Mouse (Mus musculus) CH12.LX (cell line): ENCODE measurements at regions not wholly inside any gene's neighbourhood (a gene's known extent, or its start where the extent isn't known, plus 50 kb on each side); places are given as distances from the start of the nearest gene placed in this dataset.

Experiments used
- DNase-seq: peaks from one replicate; pipeline ENCODE4 v3.0.0-alpha.2; 2013; ENCODE audit errors: extremely low read depth
- H3K27ac ChIP-seq: 2 replicates; pipeline ENCODE4 v1.5.1; 2012; ENCODE audit warnings: low read depth, mild to moderate bottlenecking, control low read depth, moderate library complexity; ENCODE audit not compliant: insufficient read depth
- H3K27me3 ChIP-seq: replicated peaks from 2 replicates; pipeline ENCODE3; 2012; ENCODE audit warnings: inconsistent platforms
- H3K36me3 ChIP-seq, 2 experiments: replicated peaks in 1 of 2; 2 replicates each; pipeline versions ENCODE3 to v1.6.1; 2012; ENCODE audit warnings: inconsistent platforms in 1 of 2, low read length in 1 of 2, mild to moderate bottlenecking in 1 of 2, mixed read lengths in 1 of 2, moderate library complexity in 1 of 2; ENCODE audit not compliant: control insufficient read depth in 1 of 2, insufficient read depth in 1 of 2
- H3K4me1 ChIP-seq, 2 experiments: 2 replicates each; pipeline ENCODE4 v1.6.1; 2012; ENCODE audit warnings: inconsistent platforms in 1 of 2, moderate library complexity in 1 of 2; ENCODE audit not compliant: insufficient read depth in 2 of 2, control insufficient read depth in 1 of 2
- H3K4me2 ChIP-seq: 2 replicates; pipeline ENCODE4 v1.6.1; 2012; ENCODE audit warnings: low read depth, mild to moderate bottlenecking, control low read depth; ENCODE audit not compliant: poor library complexity, insufficient read depth, severe bottlenecking
- H3K4me3 ChIP-seq, 3 experiments: fragments of 150-350 bp in 1 of 3; sonication (generic) in 1 of 3; replicated peaks in 1 of 3; 2 replicates each; pipeline versions ENCODE3 to v1.5.1; 2011 to 2012; ENCODE audit warnings: low read depth in 2 of 3, low read length in 2 of 3, mild to moderate bottlenecking in 2 of 3, moderate library complexity in 2 of 3, control low read depth in 1 of 3, improper control_type of control experiment in 1 of 3, inconsistent platforms in 1 of 3, mixed read lengths in 1 of 3; ENCODE audit not compliant: poor library complexity in 1 of 3
- H3K79me2 ChIP-seq: replicated peaks from 2 replicates; pipeline ENCODE4 v1.6.1; 2012; ENCODE audit warnings: mild to moderate bottlenecking, moderate library complexity; ENCODE audit not compliant: control insufficient read depth, poor library complexity, insufficient read depth, severe bottlenecking; ENCODE audit errors: extremely low read depth
- H3K9ac ChIP-seq: 2 replicates; pipeline ENCODE4 v1.6.1; 2012; ENCODE audit warnings: low read depth, mild to moderate bottlenecking, control low read depth, moderate library complexity; ENCODE audit not compliant: insufficient read depth
- H3K9me3 ChIP-seq: replicated peaks from 2 replicates; pipeline ENCODE3; 2012; ENCODE audit warnings: low read length, inconsistent platforms, mixed read lengths
- CHD1 ChIP-seq: IDR thresholded peaks from 2 replicates; pipeline ENCODE4 v1.6.1; 2012; ENCODE audit warnings: low read depth, low read length, improper control_type of control experiment, inconsistent platforms
- CTCF ChIP-seq, 2 experiments: IDR thresholded peaks in 1 of 2; conservative IDR thresholded peaks in 1 of 2; 2 replicates each; pipeline ENCODE4 v1.5.1; 2011 to 2012; ENCODE audit warnings: low read depth in 2 of 2, low read length in 2 of 2, improper control_type of control experiment in 1 of 2, inconsistent platforms in 1 of 2, mild to moderate bottlenecking in 1 of 2, moderate library complexity in 1 of 2
- EP300 ChIP-seq: IDR thresholded peaks from 2 replicates; pipeline ENCODE4 v1.6.1; 2011; ENCODE audit warnings: low read length, improper control_type of control experiment
- ETS1 ChIP-seq: conservative IDR thresholded peaks from 2 replicates; pipeline ENCODE4 v1.6.1; 2012; ENCODE audit warnings: low read depth, mild to moderate bottlenecking, inconsistent platforms, low read length, improper control_type of control experiment, moderate library complexity
- HCFC1 ChIP-seq: IDR thresholded peaks from 2 replicates; pipeline ENCODE4 v1.6.1; 2012; ENCODE audit warnings: low read depth, mild to moderate bottlenecking, inconsistent platforms, low read length, improper control_type of control experiment
- IRF4 ChIP-seq: IDR thresholded peaks from 2 replicates; pipeline ENCODE4 v1.6.1; 2014; ENCODE audit warnings: low read depth, mild to moderate bottlenecking, inconsistent platforms, low read length, improper control_type of control experiment
- JUN ChIP-seq: IDR thresholded peaks from 2 replicates; pipeline ENCODE4 v1.6.1; 2011; ENCODE audit warnings: low read depth, mild to moderate bottlenecking, low read length, improper control_type of control experiment, moderate library complexity; ENCODE audit not compliant: insufficient read depth
- JUND ChIP-seq: conservative IDR thresholded peaks from 2 replicates; pipeline ENCODE4 v1.6.1; 2011; ENCODE audit warnings: low read depth, low read length, improper control_type of control experiment
- KAT2A ChIP-seq: IDR thresholded peaks from 2 replicates; pipeline ENCODE4 v1.6.1; 2012; ENCODE audit warnings: low read length, improper control_type of control experiment, inconsistent platforms; ENCODE audit not compliant: insufficient replicate concordance
- MAFK ChIP-seq: IDR thresholded peaks from 2 replicates; pipeline ENCODE4 v1.6.1; 2011; ENCODE audit warnings: low read length, improper control_type of control experiment; ENCODE audit not compliant: insufficient replicate concordance
- MAX ChIP-seq: IDR thresholded peaks from 2 replicates; pipeline ENCODE4 v1.6.1; 2011; ENCODE audit warnings: low read length, improper control_type of control experiment
- MAZ ChIP-seq: IDR thresholded peaks from 2 replicates; pipeline ENCODE4 v1.6.1; 2012; ENCODE audit warnings: low read depth, mild to moderate bottlenecking, inconsistent platforms, low read length, improper control_type of control experiment, moderate library complexity
- MEF2A ChIP-seq: IDR thresholded peaks from 2 replicates; pipeline ENCODE4 v1.6.1; 2014; ENCODE audit warnings: low read depth, mild to moderate bottlenecking, inconsistent platforms, low read length, improper control_type of control experiment, borderline replicate concordance
- MXI1 ChIP-seq: IDR thresholded peaks from 2 replicates; pipeline ENCODE4 v1.6.1; 2011; ENCODE audit warnings: mild to moderate bottlenecking, low read depth, low read length, improper control_type of control experiment
- MYC ChIP-seq: IDR thresholded peaks from 2 replicates; pipeline ENCODE4 v1.6.1; 2011; ENCODE audit warnings: low read depth, mild to moderate bottlenecking, improper control_type of control experiment, low read length
- NELFE ChIP-seq: IDR thresholded peaks from 2 replicates; pipeline ENCODE4 v1.6.1; 2011; ENCODE audit warnings: low read depth, low read length, improper control_type of control experiment
- PAX5 ChIP-seq: IDR thresholded peaks from 2 replicates; pipeline ENCODE4 v1.6.1; 2012; ENCODE audit warnings: low read length, inconsistent platforms, mixed read lengths
- RAD21 ChIP-seq: IDR thresholded peaks from 2 replicates; pipeline ENCODE4 v1.6.1; 2011; ENCODE audit warnings: low read depth, mild to moderate bottlenecking, low read length, improper control_type of control experiment, moderate library complexity
- SIN3A ChIP-seq: IDR thresholded peaks from 2 replicates; pipeline ENCODE4 v1.6.1; 2012; ENCODE audit warnings: low read length, improper control_type of control experiment, inconsistent platforms
- UBTF ChIP-seq: IDR thresholded peaks from 2 replicates; pipeline ENCODE4 v1.6.1; 2012; ENCODE audit warnings: low read depth, mild to moderate bottlenecking, inconsistent platforms, low read length, improper control_type of control experiment, moderate library complexity
- USF1 ChIP-seq: IDR thresholded peaks from 2 replicates; pipeline ENCODE4 v1.6.1; 2014; ENCODE audit warnings: low read depth, mild to moderate bottlenecking, inconsistent platforms, low read length, improper control_type of control experiment
- USF2 ChIP-seq: conservative IDR thresholded peaks from 2 replicates; pipeline ENCODE4 v1.6.1; 2011; ENCODE audit warnings: low read depth, low read length, improper control_type of control experiment
- ZKSCAN1 ChIP-seq: IDR thresholded peaks from 2 replicates; pipeline ENCODE4 v1.6.1; 2012; ENCODE audit warnings: low read depth, inconsistent platforms, low read length, improper control_type of control experiment, borderline replicate concordance
- dilution Hi-C: fragments of 300-500 bp; cut with MboI; formaldehyde crosslinking; loops from 2 replicates; pipeline ENCODE4 v1.14.3; 2020; ENCODE audit warnings: low sequenced_read_pairs; ENCODE audit not compliant: extremely low pct_unique_long_range_greater_than_20kb, extremely low pct_ligation_motif_present
- in situ Hi-C: fragments of 300-500 bp; cut with MboI; formaldehyde crosslinking; loops from 3 replicates; pipeline ENCODE4 v1.14.3; 2019; ENCODE audit warnings: low sequenced_read_pairs, low pct_ligation_motif_present, low pct_unique_long_range_greater_than_20kb, mixed read lengths

GRCm38 (mm10) chr7:68925640-68926039 is 176.6 kb upstream of the Arrdc4 start:
- Histone ChIP-seq H3K36me3 (no peaks in the 10 kb centered on the region), H3K27me3 (no peaks in the 10 kb centered on the region), H3K4me2 (no peak overlapping the region), H3K79me2 (no peaks in the 10 kb centered on the region), H3K4me1 (no peaks in the 10 kb centered on the region), H3K9me3 (peaks cover 64% of the 10 kb centered on the region), H3K27ac (no peak overlapping the region), H3K9ac (no peak overlapping the region), H3K4me3 (no peak overlapping the region)
- TF ChIP-seq MXI1 (no peak), JUN (no peak), ETS1 (no peak), USF1 (no peak), KAT2A (no peak)
- in situ Hi-C loops (no loop called here), dilution Hi-C loops (no loop called here)
- no peak for DNase-seq

- Histone ChIP-seq H3K4me2 (no peak overlapping the region), H3K4me3 (no peak overlapping the region), H3K9me3 (peaks cover 61% of the 10 kb centered on the region), H3K36me3 (no peaks in the 10 kb centered on the region), H3K9ac (no peak overlapping the region), H3K27me3 (no peaks in the 10 kb centered on the region), H3K79me2 (no peaks in the 10 kb centered on the region), H3K27ac (no peak overlapping the region), H3K4me1 (no peaks in the 10 kb centered on the region)
- no peak for DNase-seq
- TF ChIP-seq MAX (no peak), SIN3A (no peak), ZKSCAN1 (no peak), JUND (no peak), MAFK (no peak), USF2 (no peak)
- in situ Hi-C loops = no loop called here
- dilution Hi-C loops = no loop called here
Observed at GRCm38 (mm10) chr7:68918632-68919435, 169.8 kb upstream of the Arrdc4 start.

- dilution Hi-C loops = no loop called here
- H3K9me3 ChIP-seq = peaks cover 58% of the 10 kb centered on the region
- in situ Hi-C loops = no loop called here
- H3K4me3 ChIP-seq = no peak overlapping the region
- no peaks in the 10 kb centered on the region for H3K36me3 ChIP-seq
- DNase-seq = no peak
- no peak overlapping the region for H3K27ac ChIP-seq
- no peaks in the 10 kb centered on the region for H3K79me2 ChIP-seq
- H3K9ac ChIP-seq = no peak overlapping the region
- no peak overlapping the region for H3K4me2 ChIP-seq
- H3K27me3 ChIP-seq = no peaks in the 10 kb centered on the region
- no peak for TF ChIP-seq UBTF
- no peak for TF ChIP-seq EP300
- TF ChIP-seq HCFC1 = no peak
- TF ChIP-seq CHD1 = no peak
- no peak for TF ChIP-seq MYC
- TF ChIP-seq RAD21 = no peak
- TF ChIP-seq PAX5 = no peak
- no peak for TF ChIP-seq MEF2A
- no peak for TF ChIP-seq IRF4
- no peak for TF ChIP-seq CTCF (conservative IDR thresholded peaks at IDR 0.05 in 1 of 2, IDR thresholded peaks at IDR 0.05 in 1 of 2; ENCODE audit: low read depth in 2 of 2, low read length in 2 of 2)
- no peak for TF ChIP-seq JUND
- TF ChIP-seq MAZ = no peak
- TF ChIP-seq NELFE = no peak
- H3K4me1 ChIP-seq = no peaks in the 10 kb centered on the region
Observed at GRCm38 (mm10) chr7:68917876-68918200, 168.8 kb upstream of the Arrdc4 start.
